Mouse (Mus musculus): ENCODE measurements at regions not wholly inside any gene's neighbourhood (a gene's known extent, or its start where the extent isn't known, plus 50 kb on each side); places are given as distances from the start of the nearest gene placed in this dataset.

DNA sequence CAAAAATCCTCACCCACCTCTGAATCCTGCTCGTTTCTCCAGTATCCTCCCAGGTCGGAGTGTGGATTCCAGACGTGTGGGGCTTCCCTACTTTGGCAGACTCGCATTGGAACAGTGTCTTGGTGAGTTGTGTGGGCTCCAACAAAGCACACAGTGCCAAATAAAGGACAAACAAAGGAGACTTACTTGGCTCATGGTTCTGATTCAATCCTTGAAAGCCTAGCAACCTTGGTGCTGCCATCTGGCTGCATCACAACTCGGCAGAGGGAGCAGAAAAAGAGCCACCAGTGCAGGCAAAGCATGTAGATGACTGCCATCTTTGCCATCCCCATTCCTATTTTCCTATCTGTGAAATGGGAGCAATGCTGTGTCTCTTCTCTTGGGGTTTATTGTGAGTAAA is 64.0 kb downstream of the Il9r start:
- H3K27me3 ChIP-seq (ENCODE audit: low read depth, poor library complexity, severe bottlenecking) = no peaks in the 10 kb centered on the region
- DNase-seq (ENCODE audit: low spot score) = no peak
- H3K4me3 ChIP-seq = no peak overlapping the region
- H3K9me3 ChIP-seq (replicated peaks) = no peaks in the 10 kb centered on the region
- H3K4me1 ChIP-seq = peaks cover 37% of the 10 kb centered on the region
- WGBS = 73% methylated on average over 5 of the region's 5 CpGs
- no peaks in the 10 kb centered on the region for H3K36me3 ChIP-seq
- H3K27ac ChIP-seq (replicated peaks) = 0 out of 2 replicates have a peak overlapping the region, but pooled peaks have one; percentile 9

DNA sequence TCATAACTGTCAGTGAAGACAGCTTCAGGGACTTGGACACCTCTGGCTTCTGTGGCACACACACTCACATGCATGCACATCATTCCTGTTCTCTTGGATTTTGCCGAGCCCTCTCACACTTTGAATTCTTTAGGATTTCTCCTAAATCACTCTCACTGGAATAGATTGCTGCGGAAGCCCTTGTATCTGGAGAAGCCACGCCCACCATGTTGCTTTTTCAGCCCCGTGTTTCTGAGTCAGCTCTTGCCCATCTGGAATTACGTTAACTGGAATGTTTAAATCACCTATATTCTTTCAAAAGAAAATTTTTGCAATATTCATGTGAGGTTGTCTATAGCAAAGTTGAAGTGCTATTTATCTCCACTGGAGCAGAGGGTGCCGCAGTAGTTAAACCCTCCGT is 66.1 kb downstream of the Il9r start:
- no peaks in the 10 kb centered on the region for H3K36me3 ChIP-seq
- no peak overlapping the region for H3K27ac ChIP-seq (replicated peaks)
- WGBS = 90% methylated on average over 7 of the region's 7 CpGs
- no peak for DNase-seq (ENCODE audit: low spot score)
- H3K4me1 ChIP-seq = peaks cover 29% of the 10 kb centered on the region
- H3K4me3 ChIP-seq = no peak overlapping the region
- H3K27me3 ChIP-seq (ENCODE audit: low read depth, poor library complexity, severe bottlenecking) = no peaks in the 10 kb centered on the region
- no peaks in the 10 kb centered on the region for H3K9me3 ChIP-seq (replicated peaks)

DNA sequence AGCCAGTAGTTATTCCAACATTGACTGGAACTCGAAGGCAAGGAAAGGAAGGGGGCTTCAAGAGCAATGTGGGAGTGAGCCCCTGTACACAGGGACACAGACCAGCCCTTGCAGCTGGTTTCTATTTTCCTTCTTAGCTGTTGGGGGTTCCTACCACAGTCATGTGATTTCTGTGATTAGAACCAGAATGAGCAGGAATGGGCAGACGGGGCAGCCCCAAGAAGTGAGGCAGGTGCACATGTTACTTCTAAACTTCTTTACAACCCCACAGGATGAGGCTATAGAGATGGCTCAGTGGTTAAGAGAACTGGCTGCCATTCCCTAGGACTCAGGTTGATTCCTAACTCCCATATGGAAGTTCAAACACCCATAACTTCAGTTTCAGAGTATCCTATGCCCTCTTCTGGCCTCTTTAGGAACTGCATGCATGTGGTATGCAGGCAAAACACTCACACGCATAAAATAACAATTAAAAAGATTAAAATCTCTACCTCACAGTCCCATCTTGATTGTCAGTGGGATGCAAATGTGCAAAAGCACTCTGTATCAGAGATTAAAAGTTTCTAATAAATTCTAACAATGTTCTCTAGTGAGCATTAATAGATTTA is 68.0 kb downstream of the Il9r start:
- H3K36me3 ChIP-seq = no peaks in the 10 kb centered on the region
- WGBS = 80% methylated on average over 3 of the region's 3 CpGs
- H3K27ac ChIP-seq (replicated peaks) = peak overlapping the region; percentile 49; the same call in 1 of the 2 replicates
- H3K27me3 ChIP-seq (ENCODE audit: low read depth, poor library complexity, severe bottlenecking) = no peaks in the 10 kb centered on the region
- H3K9me3 ChIP-seq (replicated peaks) = no peaks in the 10 kb centered on the region
- peaks cover 21% of the 10 kb centered on the region for H3K4me1 ChIP-seq
- DNase-seq (ENCODE audit: low spot score) = no peak
- H3K4me3 ChIP-seq = no peak overlapping the region

DNA sequence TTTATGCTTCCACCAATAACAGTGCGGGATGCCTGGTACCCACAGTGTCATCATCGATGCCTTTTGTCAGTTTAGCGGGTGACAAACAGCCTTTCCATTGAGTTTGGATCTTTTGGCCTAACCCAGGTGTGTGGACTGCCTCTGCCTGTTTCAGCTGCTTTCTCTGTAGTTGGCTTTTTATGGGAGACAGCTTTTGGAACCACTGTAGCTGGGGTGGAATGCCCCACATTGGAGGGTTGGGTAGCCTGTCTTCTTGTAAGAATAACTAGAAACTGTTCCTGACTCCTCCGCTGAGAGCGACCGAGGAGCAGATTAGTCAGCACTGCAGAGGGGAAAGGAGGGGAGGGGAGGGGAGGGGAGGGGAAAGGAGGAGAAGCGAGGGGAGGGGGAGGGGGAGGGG is 71.5 kb downstream of the Il9r start:
- peaks cover 24% of the 10 kb centered on the region for H3K4me1 ChIP-seq
- no peak overlapping the region for H3K4me3 ChIP-seq
- 54% methylated on average over 7 of the region's 7 CpGs for WGBS
- peak overlapping the region; percentile 55; the same call in 1 of the 2 replicates for H3K27ac ChIP-seq (replicated peaks)
- no peaks in the 10 kb centered on the region for H3K36me3 ChIP-seq
- H3K27me3 ChIP-seq (ENCODE audit: low read depth, poor library complexity, severe bottlenecking) = no peaks in the 10 kb centered on the region
- no peaks in the 10 kb centered on the region for H3K9me3 ChIP-seq (replicated peaks)
- DNase-seq (ENCODE audit: low spot score) = no peak

DNA sequence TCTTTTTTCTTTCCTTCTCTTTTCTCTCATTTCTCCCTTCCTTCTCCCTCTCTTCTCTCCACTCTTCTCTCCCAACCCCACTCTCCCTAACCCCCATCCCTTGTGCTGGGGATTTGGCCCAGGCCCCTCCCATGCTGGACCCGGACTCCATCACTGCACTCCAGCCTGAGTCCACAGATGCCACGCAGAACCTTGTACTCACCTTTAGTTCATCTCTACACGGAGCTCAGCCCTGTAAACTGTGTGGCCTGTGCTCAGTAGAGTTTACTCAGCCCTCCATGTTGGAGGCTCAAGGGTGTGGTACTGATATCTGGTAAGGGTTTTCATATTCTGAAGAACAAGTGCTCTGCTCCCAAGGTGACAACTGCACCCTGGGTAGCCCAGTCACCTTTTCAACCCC is 72.1 kb downstream of the Il9r start:
- no peak overlapping the region for H3K4me3 ChIP-seq
- peaks cover 20% of the 10 kb centered on the region for H3K4me1 ChIP-seq
- WGBS = 79% methylated on average over 3 of the region's 3 CpGs
- 0 out of 2 replicates have a peak overlapping the region, but pooled peaks have one; percentile 17 for H3K27ac ChIP-seq (replicated peaks)
- H3K36me3 ChIP-seq = no peaks in the 10 kb centered on the region
- H3K27me3 ChIP-seq (ENCODE audit: low read depth, poor library complexity, severe bottlenecking) = no peaks in the 10 kb centered on the region
- no peak for DNase-seq (ENCODE audit: low spot score)
- H3K9me3 ChIP-seq (replicated peaks) = no peaks in the 10 kb centered on the region

DNA sequence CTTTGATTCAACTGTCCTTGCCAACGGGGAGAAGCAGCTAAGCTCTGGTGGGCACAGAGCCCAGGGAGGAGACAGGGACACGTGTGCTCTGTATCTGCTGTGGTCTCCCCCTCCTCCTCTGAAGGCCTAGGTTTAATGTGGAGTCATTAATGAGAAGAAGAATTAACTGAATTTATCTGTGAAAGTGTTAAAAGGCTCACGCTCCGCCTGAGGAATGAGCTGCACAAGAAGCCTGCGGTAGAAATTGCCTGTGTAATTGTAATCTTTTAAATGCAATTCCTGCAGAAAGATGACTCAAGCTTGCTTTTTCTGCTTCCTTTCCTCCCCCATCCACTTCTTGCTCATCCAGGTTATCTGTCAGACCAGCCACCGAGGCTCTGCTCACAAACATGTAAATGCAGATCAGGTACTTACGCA is 72.7 kb downstream of the Il9r start:
- Histone ChIP-seq H3K4me1 (peaks cover 20% of the 10 kb centered on the region), H3K36me3 (no peaks in the 10 kb centered on the region), H3K27me3 (ENCODE audit: low read depth, poor library complexity, severe bottlenecking) (no peaks in the 10 kb centered on the region), H3K4me3 (no peak overlapping the region), H3K27ac (replicated peaks) (no peak overlapping the region), H3K9me3 (replicated peaks) (no peaks in the 10 kb centered on the region)
- WGBS = 89% methylated on average over 7 of the region's 7 CpGs
- no peak for DNase-seq (ENCODE audit: low spot score)

DNA sequence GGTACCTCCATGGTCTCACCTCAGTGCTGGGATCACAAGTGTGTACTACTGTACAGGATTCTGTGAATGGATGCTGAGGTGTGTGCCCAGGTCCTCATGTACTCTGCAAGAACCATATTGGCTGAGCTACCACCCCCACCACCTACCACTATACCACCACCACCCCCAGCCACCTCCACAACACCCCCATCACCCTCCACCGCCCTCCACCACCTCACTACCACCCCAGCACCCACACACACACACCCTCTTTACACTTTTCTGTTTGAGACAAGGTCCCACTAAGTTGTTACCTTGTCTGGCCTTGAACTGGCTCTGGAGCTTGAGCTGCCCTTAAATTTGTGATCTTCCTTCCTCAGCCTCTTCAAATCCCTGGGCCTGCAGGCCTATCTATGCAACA is 73.3 kb downstream of the Il9r start:
- H3K27ac ChIP-seq (replicated peaks) = peak overlapping the region; percentile 49
- 61% methylated on average over 1 of the region's 1 CpGs for WGBS
- H3K9me3 ChIP-seq (replicated peaks) = no peaks in the 10 kb centered on the region
- DNase-seq (ENCODE audit: low spot score) = no peak
- H3K36me3 ChIP-seq = no peaks in the 10 kb centered on the region
- H3K4me3 ChIP-seq = no peak overlapping the region
- H3K4me1 ChIP-seq = peaks cover 20% of the 10 kb centered on the region
- H3K27me3 ChIP-seq (ENCODE audit: low read depth, poor library complexity, severe bottlenecking) = no peaks in the 10 kb centered on the region

DNA sequence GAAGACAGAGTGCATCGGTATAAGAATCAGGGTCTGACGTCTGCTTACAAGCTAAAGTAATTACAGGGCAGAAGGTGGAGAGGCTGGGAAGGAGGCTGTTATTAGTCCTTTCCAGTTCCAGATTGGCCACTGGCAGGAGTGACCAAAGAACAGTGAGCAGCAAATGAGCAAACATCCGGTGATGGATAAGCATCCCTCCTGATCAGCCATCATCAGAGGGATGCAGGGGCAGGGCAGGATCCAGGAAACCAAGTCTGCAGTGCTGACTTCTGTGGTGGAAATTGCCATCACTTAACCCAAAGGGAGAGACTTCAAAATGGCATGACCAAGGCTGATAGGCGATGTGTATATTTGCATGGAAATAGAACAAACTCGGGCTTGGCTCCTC is 73.8 kb downstream of the Il9r start:
- 68% methylated on average over 5 of the region's 5 CpGs for WGBS
- H3K27me3 ChIP-seq (ENCODE audit: low read depth, poor library complexity, severe bottlenecking) = no peaks in the 10 kb centered on the region

DNA sequence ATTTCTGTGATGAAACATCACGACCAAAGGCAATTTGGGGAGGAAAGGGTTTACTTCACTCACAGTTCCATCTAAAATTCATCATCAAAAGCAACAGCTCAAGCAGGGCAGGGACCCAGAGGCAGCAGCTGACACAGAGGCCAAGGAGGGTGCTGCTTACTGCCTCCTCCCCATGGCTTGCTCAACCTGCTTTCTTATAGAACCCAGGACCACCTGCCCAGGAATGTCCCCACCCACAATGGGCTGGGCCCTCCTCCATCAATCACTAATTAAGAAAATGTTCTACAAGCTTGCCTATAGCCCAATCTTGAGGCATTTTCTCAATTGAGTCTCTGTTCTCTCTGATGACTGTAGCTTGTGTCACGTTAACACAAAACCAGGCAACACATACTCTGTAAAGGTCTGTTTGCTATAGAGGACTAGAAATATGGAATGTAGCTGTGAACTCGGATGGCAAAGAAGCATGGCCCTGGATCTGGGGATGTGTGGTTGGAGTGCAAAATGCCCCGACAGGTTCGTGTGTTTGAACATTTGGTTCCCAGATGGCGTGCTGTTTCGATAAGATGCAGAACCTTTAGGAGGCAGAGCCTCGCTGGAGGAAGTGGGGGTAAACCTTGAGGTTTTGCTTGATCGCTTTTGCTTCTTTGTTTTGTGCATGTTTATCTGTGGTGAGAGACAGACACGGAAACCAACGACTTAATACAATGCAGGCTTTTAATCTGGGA is 74.3 kb downstream of the Il9r start:
- H3K9me3 ChIP-seq (replicated peaks) = no peaks in the 10 kb centered on the region
- H3K36me3 ChIP-seq = no peaks in the 10 kb centered on the region
- no peak for DNase-seq (ENCODE audit: low spot score)
- peak overlapping the region; percentile 49; the same call in 1 of the 2 replicates for H3K27ac ChIP-seq (replicated peaks)
- peaks cover 20% of the 10 kb centered on the region for H3K4me1 ChIP-seq
- no peak overlapping the region for H3K4me3 ChIP-seq
- no peaks in the 10 kb centered on the region for H3K27me3 ChIP-seq (ENCODE audit: low read depth, poor library complexity, severe bottlenecking)
- WGBS = 63% methylated on average over 11 of the region's 11 CpGs

More for the DNA sequence above, 73.8 kb downstream of the Il9r start:
- Histone ChIP-seq H3K36me3 (no peaks in the 10 kb centered on the region), H3K4me1 (peaks cover 20% of the 10 kb centered on the region), H3K4me3 (no peak overlapping the region), H3K9me3 (replicated peaks) (no peaks in the 10 kb centered on the region), H3K27ac (replicated peaks) (peak overlapping the region; percentile 49)
- DNase-seq (ENCODE audit: low spot score) = no peak

DNA sequence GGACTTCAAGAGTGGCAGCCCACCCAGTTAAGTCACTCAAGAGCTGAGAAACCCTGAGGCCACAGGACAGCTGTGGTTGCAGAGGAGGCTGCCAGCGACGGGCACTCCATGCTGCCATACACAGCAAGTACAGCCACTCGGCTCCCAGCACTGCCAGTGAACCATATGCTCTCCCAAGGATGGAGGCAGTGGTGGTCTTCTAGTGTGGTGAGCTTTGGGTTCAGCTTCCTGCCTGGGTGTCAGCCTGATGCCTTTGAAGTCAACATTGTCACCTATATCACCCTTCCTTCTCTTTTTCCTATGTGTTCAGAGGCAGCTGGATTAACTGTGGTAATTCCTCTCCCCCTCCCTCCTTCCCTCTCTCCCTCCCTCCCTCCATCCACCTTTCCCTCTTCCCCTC is 79.5 kb downstream of the Il9r start:
- Histone ChIP-seq H3K4me1 (peaks cover 31% of the 10 kb centered on the region), H3K36me3 (no peaks in the 10 kb centered on the region), H3K27me3 (ENCODE audit: low read depth, poor library complexity, severe bottlenecking) (0 out of 2 replicates have a peak, but pooled peaks cover 4% of the 10 kb centered on the region), H3K4me3 (no peak overlapping the region), H3K27ac (replicated peaks) (peak overlapping the region; percentile 59; the same call in 1 of the 2 replicates), H3K9me3 (replicated peaks) (peaks cover 2% of the 10 kb centered on the region; the same call in 1 of the 2 replicates)
- 81% methylated on average over 3 of the region's 3 CpGs for WGBS
- DNase-seq (ENCODE audit: low spot score) = no peak

DNA sequence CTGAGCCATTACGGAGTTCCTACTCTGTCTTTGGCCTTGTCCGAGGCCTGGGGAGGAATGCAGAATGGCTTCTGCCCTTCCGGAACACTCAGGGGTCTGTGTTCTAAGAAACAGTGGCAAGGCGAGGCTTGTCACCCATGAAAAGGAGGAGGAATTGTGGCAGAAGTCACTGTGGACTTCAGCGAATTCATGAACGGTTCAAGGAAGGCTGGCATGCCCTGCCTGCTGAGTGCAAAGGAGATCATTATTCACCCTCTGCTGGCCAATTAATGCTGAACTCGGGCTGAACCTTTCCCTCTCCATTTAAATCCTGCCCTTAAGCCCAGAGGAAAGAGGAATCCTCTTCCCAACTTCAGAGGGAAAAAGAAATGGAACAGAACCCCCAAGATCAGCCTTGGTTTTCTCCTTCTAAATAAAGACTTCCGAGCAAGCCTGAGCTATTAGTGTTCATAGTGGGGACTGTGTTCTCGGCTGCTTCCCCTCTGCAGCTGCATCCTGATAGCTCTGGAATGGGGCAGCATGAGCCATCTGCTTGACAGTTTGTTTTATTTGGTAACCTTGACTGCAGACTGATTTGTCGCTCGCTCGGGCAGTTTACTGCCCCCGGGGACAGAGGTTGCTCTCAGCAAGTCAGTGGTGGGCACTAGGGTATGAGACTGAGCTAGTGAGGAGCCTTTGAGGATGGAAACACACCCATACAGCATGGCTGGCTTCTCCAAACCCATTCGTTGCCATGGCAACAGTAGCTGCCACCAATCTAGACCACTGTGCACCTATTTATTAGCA is 81.0 kb downstream of the Il9r start:
- WGBS = 47% methylated on average over 14 of the region's 14 CpGs

DNA sequence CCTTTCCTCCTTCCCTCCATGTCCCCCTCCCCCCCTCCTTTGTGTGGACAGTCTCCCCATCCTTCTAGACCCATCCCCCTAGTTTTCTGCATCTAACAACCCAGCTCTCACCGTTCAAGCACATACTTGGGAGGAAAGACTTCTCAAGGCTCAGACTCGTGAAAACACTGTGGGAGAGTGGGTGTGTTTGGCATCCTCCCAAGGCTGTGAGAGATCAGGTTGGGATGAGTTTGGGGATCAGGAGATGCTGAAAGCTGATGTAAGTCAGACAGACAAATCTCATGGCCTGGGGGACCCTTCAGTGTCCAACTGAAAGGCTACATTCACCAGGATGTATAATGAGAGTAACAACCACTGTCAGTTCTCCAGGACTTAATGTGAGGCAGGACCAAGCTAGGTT is 82.1 kb downstream of the Il9r start:
- H3K27me3 ChIP-seq (ENCODE audit: low read depth, poor library complexity, severe bottlenecking) = 0 out of 2 replicates have a peak, but pooled peaks cover 4% of the 10 kb centered on the region
- no peak for DNase-seq (ENCODE audit: low spot score)
- H3K4me1 ChIP-seq = peaks cover 45% of the 10 kb centered on the region
- H3K36me3 ChIP-seq = peaks cover 8% of the 10 kb centered on the region; the same call in 1 of the 2 replicates
- peaks cover 19% of the 10 kb centered on the region for H3K9me3 ChIP-seq (replicated peaks)
- peak overlapping the region; percentile 80 for H3K27ac ChIP-seq (replicated peaks)
- H3K4me3 ChIP-seq = no peak overlapping the region
- WGBS = 63% methylated on average over 2 of the region's 2 CpGs

More for the DNA sequence above, 81.0 kb downstream of the Il9r start:
- no peak overlapping the region for H3K4me3 ChIP-seq
- H3K27ac ChIP-seq (replicated peaks) = peak overlapping the region; percentile 80
- peaks cover 18% of the 10 kb centered on the region for H3K9me3 ChIP-seq (replicated peaks)
- H3K4me1 ChIP-seq = peaks cover 34% of the 10 kb centered on the region
- H3K27me3 ChIP-seq (ENCODE audit: low read depth, poor library complexity, severe bottlenecking) = 0 out of 2 replicates have a peak, but pooled peaks cover 4% of the 10 kb centered on the region
- DNase-seq (ENCODE audit: low spot score) = peak; percentile 47
- peaks cover 8% of the 10 kb centered on the region; the same call in 1 of the 2 replicates for H3K36me3 ChIP-seq

Measured in midbrain, embryonic 10.5 days (tissue).